Mouse (Mus musculus) kidney, embryonic 15.5 days (tissue): Measurements from ENCODE around the gene Slc10a1. TPM values are rescaled to one million over a fixed set of nuclear protein-coding genes. Genes with fewer than 3 reads are reported as not detected.
A peak's percentile ranks its signal among the peaks of the same experiment; 100 is the strongest.

Experiments used
- ATAC-seq: fragments of 200-750 bp; cut with Nextera tagmentation; replicated peaks from 2 replicates; pipeline ENCODE4 v1.8.0; 2017; ENCODE audit warnings: moderate TSS enrichment; ENCODE audit not compliant: low FRiP score
- H3K27ac ChIP-seq: fragments of 300-500 bp; sonication (generic); 2 replicates; pipeline ENCODE4 v1.5.1; 2015; ENCODE audit warnings: mild to moderate bottlenecking, inconsistent platforms
- H3K27me3 ChIP-seq: fragments of 300-500 bp; sonication (generic); 2 replicates; pipeline ENCODE4 v1.6.1; 2015; ENCODE audit warnings: inconsistent platforms
- H3K36me3 ChIP-seq: fragments of 300-500 bp; sonication (generic); 2 replicates; pipeline ENCODE4 v1.6.1; 2015; ENCODE audit warnings: inconsistent platforms
- H3K4me1 ChIP-seq: fragments of 300-500 bp; sonication (generic); 2 replicates; pipeline ENCODE4 v1.6.1; 2015; ENCODE audit warnings: inconsistent platforms
- H3K4me2 ChIP-seq: fragments of 300-500 bp; sonication (generic); 2 replicates; pipeline ENCODE4 v1.6.1; 2015; ENCODE audit warnings: moderate library complexity, mild to moderate bottlenecking, inconsistent platforms
- H3K4me3 ChIP-seq: fragments of 300-500 bp; sonication (generic); replicated peaks from 2 replicates; pipeline ENCODE4 v1.5.1; 2015; ENCODE audit warnings: mild to moderate bottlenecking, inconsistent platforms
- H3K9ac ChIP-seq: fragments of 300-500 bp; sonication (generic); 2 replicates; pipeline ENCODE4 v1.6.1; 2015; ENCODE audit warnings: mild to moderate bottlenecking, inconsistent platforms
- H3K9me3 ChIP-seq: fragments of 300-500 bp; sonication (generic); replicated peaks from 2 replicates; pipeline ENCODE4 v1.6.1; 2016; ENCODE audit warnings: inconsistent platforms
- WGBS: fragments of 180-500 bp; shearing (Covaris S2); methylation state at CpG from one replicate; pipeline ENCODE4 v1.1.7; 2015; ENCODE audit warnings: mixed read lengths; 5-methylcytosine and 5-hydroxymethylcytosine counted together
- polyA plus RNA-seq: library from polyadenylated mRNA; unstranded; fragments of >200 nt; fragmentation: Nextera tagmentation; extraction: Ambion mirVana; gene quantifications from 2 replicates; pipeline ENCODE4 v1.2.1, GENCODE M21; 2015

Gene Slc10a1
- polyA plus RNA-seq, 1 experiment from 2014 or later = 0.96 TPM

GRCm38 (mm10) chr12:80939165-80939564 is 29.3 kb downstream of the Slc10a1 start:
- Histone ChIP-seq H3K4me1 (no peaks in the 10 kb centered on the region; the same call in 1 of the 2 replicates), H3K4me3 (no peak overlapping the region), H3K9me3 (no peaks in the 10 kb centered on the region), H3K36me3 (no peaks in the 10 kb centered on the region), H3K27ac (peak overlapping the region; percentile 54), H3K27me3 (no peaks in the 10 kb centered on the region), H3K9ac (no peak overlapping the region), H3K4me2 (no peak overlapping the region)
- 79% methylated on average over 4 of the region's 4 CpGs for WGBS
- no peak for ATAC-seq

- Histone ChIP-seq H3K9me3 (no peaks in the 10 kb centered on the region), H3K27me3 (no peaks in the 10 kb centered on the region), H3K27ac (peak overlapping the region; percentile 54), H3K4me1 (no peaks in the 10 kb centered on the region; the same call in 1 of the 2 replicates), H3K4me2 (no peak overlapping the region), H3K36me3 (no peaks in the 10 kb centered on the region), H3K9ac (no peak overlapping the region), H3K4me3 (no peak overlapping the region)
- no peak for ATAC-seq
- WGBS = 52% methylated on average over 5 of the region's 5 CpGs
These were observed 29.9 kb downstream of the Slc10a1 start for GRCm38 (mm10) chr12:80938642-80939041.

- Histone ChIP-seq H3K9ac (no peak overlapping the region), H3K4me1 (no peaks in the 10 kb centered on the region; the same call in 1 of the 2 replicates), H3K4me3 (no peak overlapping the region), H3K9me3 (no peaks in the 10 kb centered on the region), H3K27ac (no peak overlapping the region), H3K36me3 (no peaks in the 10 kb centered on the region), H3K27me3 (no peaks in the 10 kb centered on the region), H3K4me2 (no peak overlapping the region)
- no peak for ATAC-seq
- WGBS = 76% methylated on average over 9 of the region's 9 CpGs
These were observed 31.0 kb downstream of the Slc10a1 start for GRCm38 (mm10) chr12:80937331-80938029.

DNA sequence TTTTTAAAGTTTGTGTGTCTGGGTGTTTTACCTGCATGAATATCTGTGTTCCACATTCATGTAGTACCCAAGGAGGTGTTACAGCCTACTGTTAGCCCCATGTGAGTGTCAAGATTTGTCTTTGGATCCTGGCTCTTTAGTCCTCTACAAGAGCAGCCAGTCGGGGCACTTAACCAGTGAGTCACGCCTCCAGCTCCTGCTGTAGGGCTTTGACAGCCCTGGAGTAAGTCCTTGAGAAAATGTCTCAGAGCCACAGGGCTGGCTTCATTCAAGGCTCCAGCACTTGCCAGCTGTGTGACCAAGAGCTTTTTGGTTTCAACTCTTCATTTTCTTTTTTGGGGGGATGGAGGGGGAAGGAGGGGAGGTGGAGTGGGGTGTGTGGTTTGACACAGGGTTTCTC is 31.8 kb downstream of the Slc10a1 start:
- no peak overlapping the region for H3K27ac ChIP-seq

DNA sequence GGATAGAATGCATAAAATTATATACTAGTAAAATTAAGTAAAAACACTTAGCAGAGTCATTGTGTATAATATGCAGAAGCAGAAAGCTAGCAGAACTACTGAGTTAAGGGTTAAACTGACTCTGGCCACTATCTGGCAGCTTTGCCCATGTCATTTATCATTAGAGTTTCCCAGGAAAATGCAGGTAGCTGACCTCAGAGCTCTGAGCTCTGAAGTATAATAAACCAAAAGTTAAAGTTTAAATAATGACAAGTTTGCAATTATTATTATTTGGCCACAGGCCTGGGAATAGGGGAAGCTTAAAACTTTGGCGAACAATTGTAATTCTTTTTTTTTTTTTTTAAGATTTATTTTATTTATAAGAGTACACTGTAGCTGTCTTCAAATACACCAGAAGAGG is 35.6 kb downstream of the Slc10a1 start:
- 88% methylated on average over 1 of the region's 1 CpGs for WGBS
- no peak for ATAC-seq
- no peak overlapping the region for H3K27ac ChIP-seq

More for the DNA sequence above, 31.8 kb downstream of the Slc10a1 start:
- Histone ChIP-seq H3K9ac (no peak overlapping the region), H3K4me1 (no peaks in the 10 kb centered on the region; the same call in 1 of the 2 replicates), H3K9me3 (no peaks in the 10 kb centered on the region), H3K4me3 (no peak overlapping the region), H3K27me3 (no peaks in the 10 kb centered on the region), H3K4me2 (no peak overlapping the region), H3K36me3 (no peaks in the 10 kb centered on the region)
- no peak for ATAC-seq
- 75% methylated on average over 2 of the region's 2 CpGs for WGBS

DNA sequence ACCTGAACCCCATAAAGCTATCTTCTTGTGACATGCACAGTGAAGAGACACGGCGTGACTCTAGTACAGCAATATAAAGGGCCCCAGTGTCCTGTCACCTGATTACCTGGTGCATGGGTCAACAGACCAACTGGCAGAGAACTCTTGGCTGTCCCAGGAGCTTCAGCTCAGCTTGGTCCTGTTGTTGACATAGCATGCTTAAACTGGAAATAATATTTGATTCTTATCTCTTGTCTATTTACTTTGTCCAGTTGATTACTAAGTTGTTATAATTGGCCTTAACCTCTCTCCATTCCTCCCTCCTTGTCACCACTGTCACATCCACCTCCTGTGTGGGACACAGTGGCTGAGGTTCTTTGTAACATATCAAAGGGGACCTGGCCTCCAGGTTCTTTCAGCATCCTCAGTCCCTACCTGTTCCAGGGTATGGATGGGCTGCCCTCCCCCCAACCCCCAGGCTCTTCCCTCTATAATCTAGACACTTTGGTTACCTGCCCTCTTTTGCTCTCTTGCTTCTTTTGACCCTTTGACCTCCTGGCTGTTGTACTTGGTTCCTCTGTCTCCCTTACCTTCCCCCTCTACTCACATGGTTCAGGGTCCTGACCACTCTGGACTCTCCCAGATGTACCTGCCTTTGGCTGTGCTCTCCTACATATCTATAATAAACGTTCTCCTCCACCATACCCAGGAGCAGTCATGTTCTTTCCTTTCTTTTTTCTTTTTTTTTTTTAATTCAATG is 36.9 kb downstream of the Slc10a1 start:
- no peak for ATAC-seq
- 74% methylated on average over 3 of the region's 3 CpGs for WGBS
- Histone ChIP-seq H3K4me3 (no peak overlapping the region), H3K36me3 (no peaks in the 10 kb centered on the region), H3K9me3 (no peaks in the 10 kb centered on the region), H3K27me3 (no peaks in the 10 kb centered on the region), H3K9ac (no peak overlapping the region), H3K27ac (no peak overlapping the region), H3K4me2 (no peak overlapping the region), H3K4me1 (no peaks in the 10 kb centered on the region)

More for the DNA sequence above, 35.6 kb downstream of the Slc10a1 start:
- no peaks in the 10 kb centered on the region for H3K9me3 ChIP-seq
- no peak overlapping the region for H3K9ac ChIP-seq
- no peak overlapping the region for H3K4me2 ChIP-seq
- H3K36me3 ChIP-seq = no peaks in the 10 kb centered on the region
- no peaks in the 10 kb centered on the region for H3K4me1 ChIP-seq
- H3K4me3 ChIP-seq = no peak overlapping the region
- H3K27me3 ChIP-seq = no peaks in the 10 kb centered on the region

DNA sequence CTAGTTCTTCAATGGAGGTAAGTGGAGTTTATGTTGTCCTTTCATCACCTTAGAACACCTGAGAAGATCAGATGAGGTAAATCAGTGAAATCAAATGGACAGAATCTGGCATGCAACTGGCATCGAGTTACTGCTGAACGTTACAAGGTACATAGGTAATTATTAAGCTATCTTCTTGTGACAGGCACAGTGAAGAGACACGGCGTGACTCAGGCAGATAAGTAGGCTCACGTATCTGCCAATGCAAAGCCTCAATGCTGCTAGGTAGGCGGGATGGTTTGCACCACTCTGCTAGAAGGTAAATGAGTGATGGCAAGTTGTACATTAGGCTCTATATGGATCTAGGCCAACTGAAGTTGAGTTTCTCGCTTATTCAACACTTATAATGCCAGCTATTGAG is 38.4 kb downstream of the Slc10a1 start:
- WGBS = 77% methylated on average over 7 of the region's 7 CpGs
- 0 out of 2 replicates have a peak, but pooled peaks have one; percentile 69 for ATAC-seq
- Histone ChIP-seq H3K9me3 (no peaks in the 10 kb centered on the region), H3K36me3 (no peaks in the 10 kb centered on the region), H3K27ac (no peak overlapping the region), H3K27me3 (no peaks in the 10 kb centered on the region), H3K9ac (no peak overlapping the region), H3K4me3 (no peak overlapping the region), H3K4me1 (peaks cover 7% of the 10 kb centered on the region), H3K4me2 (no peak overlapping the region)

GRCm38 (mm10) chr12:80928881-80929280 is 39.6 kb downstream of the Slc10a1 start:
- Histone ChIP-seq H3K27me3 (no peaks in the 10 kb centered on the region), H3K4me2 (no peak overlapping the region), H3K36me3 (no peaks in the 10 kb centered on the region), H3K4me1 (peaks cover 11% of the 10 kb centered on the region), H3K9ac (no peak overlapping the region), H3K4me3 (no peak overlapping the region), H3K9me3 (no peaks in the 10 kb centered on the region), H3K27ac (no peak overlapping the region)
- no peak for ATAC-seq
- 72% methylated on average over 3 of the region's 3 CpGs for WGBS

- Histone ChIP-seq H3K27me3 (no peaks in the 10 kb centered on the region), H3K9me3 (no peaks in the 10 kb centered on the region)
- WGBS = 68% methylated on average over 1 of the region's 1 CpGs
These were observed 41.0 kb downstream of the Slc10a1 start for GRCm38 (mm10) chr12:80927518-80927917.

DNA sequence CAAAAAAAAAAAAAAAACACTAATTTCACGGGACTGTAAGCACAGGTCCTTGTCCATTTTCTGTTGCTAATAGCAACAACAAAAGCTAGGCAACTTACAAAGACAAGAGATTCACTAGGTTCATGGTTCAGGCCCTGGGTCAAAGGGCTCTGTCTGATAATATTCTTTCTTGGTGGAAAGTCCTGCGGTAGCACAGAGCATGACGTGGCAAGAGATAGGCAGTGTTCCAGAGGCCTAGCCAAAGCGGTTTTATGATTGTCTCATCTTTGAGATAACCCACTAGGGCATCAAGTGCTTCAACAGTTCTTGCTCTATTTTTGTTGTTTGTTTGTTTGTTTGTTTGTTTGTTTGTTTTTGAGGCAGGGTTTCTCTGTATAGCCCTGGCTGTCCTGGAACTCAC is 42.0 kb downstream of the Slc10a1 start:
- Histone ChIP-seq H3K27ac (no peak overlapping the region), H3K4me3 (no peak overlapping the region), H3K27me3 (no peaks in the 10 kb centered on the region), H3K36me3 (no peaks in the 10 kb centered on the region), H3K4me1 (peaks cover 23% of the 10 kb centered on the region), H3K9ac (no peak overlapping the region), H3K4me2 (no peak overlapping the region), H3K9me3 (no peaks in the 10 kb centered on the region)
- WGBS = 86% methylated on average over 4 of the region's 4 CpGs
- no peak for ATAC-seq

More at GRCm38 (mm10) chr12:80927518-80927917, 41.0 kb downstream of the Slc10a1 start:
- no peak overlapping the region for H3K9ac ChIP-seq
- no peak overlapping the region for H3K4me3 ChIP-seq
- no peaks in the 10 kb centered on the region for H3K36me3 ChIP-seq
- ATAC-seq = no peak
- H3K4me2 ChIP-seq = no peak overlapping the region
- peaks cover 23% of the 10 kb centered on the region for H3K4me1 ChIP-seq
- no peak overlapping the region for H3K27ac ChIP-seq

DNA sequence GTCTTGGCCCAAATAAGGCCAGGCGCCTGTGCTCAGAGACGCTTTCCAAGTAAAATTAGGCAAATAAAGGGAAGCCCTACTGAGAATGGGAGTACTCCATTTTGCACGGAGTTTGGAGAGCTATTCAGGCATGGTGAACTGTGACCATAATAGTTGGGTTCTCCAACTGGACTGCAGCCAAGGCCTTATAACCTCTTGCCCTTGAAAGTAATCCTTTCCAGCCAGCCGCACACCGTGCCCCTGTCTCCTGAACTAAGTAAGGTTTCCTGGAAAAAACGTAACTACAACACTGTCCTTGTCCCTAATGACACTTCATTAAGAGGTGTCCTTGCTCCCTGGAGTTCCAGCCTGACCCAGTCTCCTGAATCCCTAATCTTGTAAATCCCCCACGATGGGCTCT is 42.6 kb downstream of the Slc10a1 start:
- Histone ChIP-seq H3K4me1 (peaks cover 23% of the 10 kb centered on the region), H3K4me3 (no peak overlapping the region), H3K27me3 (no peaks in the 10 kb centered on the region), H3K36me3 (no peaks in the 10 kb centered on the region), H3K27ac (peak overlapping the region; percentile 64; the same call in 1 of the 2 replicates), H3K4me2 (no peak overlapping the region), H3K9me3 (no peaks in the 10 kb centered on the region), H3K9ac (no peak overlapping the region)
- 0 out of 2 replicates have a peak, but pooled peaks have one; percentile 29 for ATAC-seq
- WGBS = 26% methylated on average over 7 of the region's 7 CpGs

DNA sequence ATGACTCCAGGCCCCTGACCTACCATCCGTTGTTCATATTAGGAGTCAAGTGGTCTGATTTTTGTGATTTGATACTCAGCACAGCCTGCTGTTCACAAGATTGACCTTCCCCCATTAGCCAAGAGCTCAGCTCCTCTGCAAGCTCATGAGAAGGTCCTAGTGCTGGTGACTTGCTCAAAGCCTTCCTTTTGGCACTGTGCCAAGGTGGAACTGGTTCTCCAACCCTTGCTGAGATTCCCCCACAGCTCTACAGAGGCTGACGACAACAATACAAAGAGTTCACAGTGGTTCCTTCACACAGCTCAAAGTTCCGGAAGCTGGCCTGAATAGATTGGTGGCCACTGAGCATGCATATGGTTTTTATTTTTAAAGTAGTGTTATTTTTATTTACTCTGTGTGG is 44.3 kb downstream of the Slc10a1 start:
- Histone ChIP-seq H3K4me2 (no peak overlapping the region), H3K36me3 (no peaks in the 10 kb centered on the region), H3K9me3 (no peaks in the 10 kb centered on the region), H3K4me1 (peaks cover 23% of the 10 kb centered on the region), H3K27me3 (no peaks in the 10 kb centered on the region), H3K4me3 (no peak overlapping the region), H3K9ac (no peak overlapping the region), H3K27ac (peak overlapping the region; percentile 48)
- WGBS = 67% methylated on average over 3 of the region's 3 CpGs
- ATAC-seq = 0 out of 2 replicates have a peak, but pooled peaks have one; percentile 41
